27 mouse cellular contexts compared by ENCODE assay signal in genomic region chr5:35703814-35704213, GRCm38 (mm10). TPM values are rescaled to one million over a fixed set of nuclear protein-coding genes. Genes with fewer than 3 reads are reported as not detected.
"Had no signal": no experiment of that assay in that cellular context is flagged by ENCODE, and none has a peak within 500 bp of the region (broad histone marks: within the 10 kb centered on the region; RNA-seq: fewer than 3 reads in every experiment).

No protein-coding gene starts in this region.

- H3K4me3 ChIP-seq: embryonic facial prominence, embryonic 10.5 days; embryonic facial prominence, embryonic 12.5 days; embryonic facial prominence, embryonic 13.5 days; embryonic facial prominence, embryonic 15.5 days; erythroblast, embryonic 14.5 days; forebrain, embryonic 10.5 days; forebrain, embryonic 12.5 days; forebrain, embryonic 13.5 days; forebrain, embryonic 15.5 days; heart, adult 2 months; heart, embryonic 10.5 days had no signal

- DNase-seq: cerebellum, adult 2 months; cerebellum, adult 8-10 months; cerebellum, adult 9-10 months; cerebellum, adult 9-11 months; cerebellum, postnatal 10 days; cerebellum, postnatal 14 days; cerebellum, postnatal 25 days; cerebellum, postnatal 36 days; embryo, embryonic 11 days; forebrain, postnatal 0 days; gastrocnemius, postnatal 10 days; gastrocnemius, postnatal 25 days; gastrocnemius, postnatal 36 days; heart, adult 18-20 months; heart, adult 2 months had no signal

- H3K27ac ChIP-seq: embryonic facial prominence, embryonic 10.5 days; embryonic facial prominence, embryonic 12.5 days; embryonic facial prominence, embryonic 13.5 days; embryonic facial prominence, embryonic 15.5 days; forebrain, embryonic 10.5 days; forebrain, embryonic 12.5 days; forebrain, embryonic 13.5 days; forebrain, embryonic 15.5 days; heart, adult 2 months; heart, embryonic 10.5 days had no signal

RNA-seq across cellular contexts. Expression of gene Htra3, which starts 24.2 kb away (rescaled TPM):
- total RNA-seq: common myeloid progenitor, adult 5-6 weeks; granulocyte monocyte progenitor cell, adult 5-6 weeks had no signal

RNA-seq across cellular contexts. Expression of gene Ablim2, which starts 53.9 kb away (rescaled TPM):
- total RNA-seq: common myeloid progenitor, adult 5-6 weeks had no signal
